Mouse (Mus musculus) thymus, adult 2 months (tissue): ENCODE results near the gene Fam171b.

ENCODE experiments used
- CTCF ChIP-seq: fragments of 200-500 bp; IDR thresholded peaks from 2 replicates; pipeline ENCODE4 v1.5.1; 2012; ENCODE audit warnings: mild to moderate bottlenecking, control low read depth, low read length, moderate library complexity, borderline replicate concordance; ENCODE audit not compliant: control insufficient read depth, poor library complexity, insufficient read depth; ENCODE audit errors: extremely low read depth
- POLR2A ChIP-seq: fragments of 200-500 bp; IDR thresholded peaks from 2 replicates; pipeline ENCODE4 v1.6.1; 2012; ENCODE audit warnings: mild to moderate bottlenecking, low read length, control low read depth, moderate library complexity; ENCODE audit not compliant: control insufficient read depth, poor library complexity, insufficient read depth; ENCODE audit errors: extremely low read depth

GRCm38 (mm10) chr2:83771155-83771812 is 41.2 kb upstream of the Fam171b start:
- TF ChIP-seq CTCF (no peak), POLR2A (no peak)
